Mouse (Mus musculus) ES-E14 (cell line): ENCODE results near the gene Tmem145. TPM values are rescaled to one million over a fixed set of nuclear protein-coding genes. Genes with fewer than 3 reads are reported as not detected.

Source experiments
- DNase-seq: peaks from one replicate; pipeline ENCODE4 v3.0.0-alpha.2; 2013; ENCODE audit warnings: low read depth, low spot score
- H3K27ac ChIP-seq: 2 replicates; pipeline ENCODE4 v1.5.1; 2012; ENCODE audit warnings: low read depth, mild to moderate bottlenecking, low read length, moderate library complexity, mixed read lengths; ENCODE audit not compliant: poor library complexity, insufficient read depth, severe bottlenecking
- H3K36me3 ChIP-seq: 2 replicates; pipeline ENCODE4 v1.6.1; 2012; ENCODE audit warnings: mild to moderate bottlenecking, low read length, moderate library complexity, mixed read lengths; ENCODE audit not compliant: control insufficient read depth, poor library complexity, insufficient read depth, severe bottlenecking
- H3K4me1 ChIP-seq, 2 experiments: fragments of 150-350 bp in 1 of 2; sonication (generic) in 1 of 2; 2 replicates each; pipeline ENCODE4 v1.6.1; 2012; ENCODE audit warnings: low read length in 2 of 2, mild to moderate bottlenecking in 1 of 2, mixed read lengths in 1 of 2; ENCODE audit not compliant: control insufficient read depth in 2 of 2, insufficient read depth in 2 of 2, poor library complexity in 1 of 2
- H3K4me3 ChIP-seq, 2 experiments: fragments of 150-350 bp in 1 of 2; sonication (generic) in 1 of 2; 2 replicates each; pipeline ENCODE4 v1.5.1; 2012; ENCODE audit warnings: low read length in 2 of 2, low read depth in 1 of 2, mild to moderate bottlenecking in 1 of 2, mixed read lengths in 1 of 2; ENCODE audit not compliant: insufficient read depth in 1 of 2, poor library complexity in 1 of 2, severe bottlenecking in 1 of 2
- H3K9ac ChIP-seq: 2 replicates; pipeline ENCODE4 v1.6.1; 2012; ENCODE audit warnings: low read depth, mild to moderate bottlenecking, low read length, mixed read lengths; ENCODE audit not compliant: poor library complexity, insufficient read depth, severe bottlenecking
- H3K9me3 ChIP-seq: fragments of 150-350 bp; sonication (generic); 2 replicates; pipeline ENCODE4 v1.6.1; 2012; ENCODE audit warnings: low read depth, mild to moderate bottlenecking, low read length; ENCODE audit not compliant: control insufficient read depth, insufficient read depth
- CHD2 ChIP-seq: IDR thresholded peaks from 2 replicates; pipeline ENCODE4 v1.6.1; 2014; ENCODE audit warnings: mild to moderate bottlenecking, low read depth, low read length, inconsistent platforms
- HCFC1 ChIP-seq: IDR thresholded peaks from 2 replicates; pipeline ENCODE4 v1.6.1; 2012; ENCODE audit warnings: low read length, inconsistent platforms, borderline replicate concordance; ENCODE audit not compliant: insufficient read depth
- MAFK ChIP-seq: IDR thresholded peaks from 2 replicates; pipeline ENCODE4 v1.6.1; 2014; ENCODE audit warnings: mild to moderate bottlenecking, low read depth, low read length, inconsistent platforms; ENCODE audit not compliant: insufficient read depth
- ZC3H11A ChIP-seq: IDR thresholded peaks from 2 replicates; pipeline ENCODE4 v1.6.1; 2012; ENCODE audit warnings: low read depth, mild to moderate bottlenecking, inconsistent platforms, low read length, borderline replicate concordance
- ZNF384 ChIP-seq: IDR thresholded peaks from 2 replicates; pipeline ENCODE4 v1.6.1; 2012; ENCODE audit warnings: low read depth, low read length, inconsistent platforms
- in situ Hi-C, 2 experiments: fragments of 600-800 bp; cut with MboI; formaldehyde crosslinking; loops; one replicate each; pipeline ENCODE4 v1.15.1; 2025; ENCODE audit warnings: low sequenced_read_pairs in 2 of 2, inconsistent platforms in 1 of 2; ENCODE audit not compliant: unreplicated experiment in 2 of 2
- total RNA-seq: library from RNA; depleted of rRNA; stranded (reverse); fragments of 300-350 nt; gene quantifications from 2 replicates; pipeline ENCODE4 v1.2.3, GENCODE M21; 2012; rRNA removed

Gene Tmem145
- total RNA-seq, 1 experiment, result 1.2 TPM

- H3K4me1 ChIP-seq, result peaks cover 0 to 23% of the 10 kb centered on the region in 2 experiments; a peak in 1 of 4 replicates
- peaks cover 10% of the 10 kb centered on the region; the same call in 1 of the 2 replicates for H3K36me3 ChIP-seq
- in situ Hi-C loops, result no loop called here
- H3K9me3 ChIP-seq, result no peaks in the 10 kb centered on the region
- H3K27ac ChIP-seq, result no peak overlapping the region
- TF ChIP-seq HCFC1 (no peak), ZNF384 (no peak), ZC3H11A (no peak), CHD2 (no peak), MAFK (no peak)
- no peak overlapping the region for H3K9ac ChIP-seq
- DNase-seq, result no peak
- peak overlapping the region in 1 of 2 experiments; percentile 25; a peak in 1 of 4 replicates for H3K4me3 ChIP-seq
Observed at GRCm38 (mm10) chr7:25358721-25359206, 52.9 kb downstream of the Tmem145 start.

- DNase-seq, result peak; percentile 41
- H3K9ac ChIP-seq, result no peak overlapping the region
- in situ Hi-C loops, result no loop called here
- no peaks in the 10 kb centered on the region for H3K9me3 ChIP-seq
- H3K36me3 ChIP-seq, result peaks cover 12% of the 10 kb centered on the region; the same call in 1 of the 2 replicates
- H3K4me1 ChIP-seq, result peaks cover 0 to 21% of the 10 kb centered on the region in 2 experiments; a peak in 1 of 4 replicates
- no peak overlapping the region for H3K27ac ChIP-seq
- H3K4me3 ChIP-seq, result no peak overlapping the region; a peak in 1 of 4 replicates
- TF ChIP-seq MAFK, result no peak
- TF ChIP-seq ZNF384, result no peak
- no peak for TF ChIP-seq ZC3H11A
- TF ChIP-seq HCFC1, result no peak
- no peak for TF ChIP-seq CHD2
Observed at GRCm38 (mm10) chr7:25363151-25363550, 57.2 kb downstream of the Tmem145 start.

GRCm38 (mm10) chr7:25363632-25364031 lies 57.7 kb downstream of the Tmem145 start:
- Histone ChIP-seq H3K27ac (no peak overlapping the region), H3K4me1 (peaks cover 0 to 17% of the 10 kb centered on the region in 2 experiments; a peak in 1 of 4 replicates), H3K4me3 (no peak overlapping the region; a peak in 1 of 4 replicates), H3K9ac (no peak overlapping the region), H3K36me3 (peaks cover 12% of the 10 kb centered on the region; the same call in 1 of the 2 replicates), H3K9me3 (no peaks in the 10 kb centered on the region)
- TF ChIP-seq ZNF384, result no peak
- no peak for TF ChIP-seq CHD2
- TF ChIP-seq ZC3H11A, result no peak
- no peak for TF ChIP-seq HCFC1
- TF ChIP-seq MAFK, result no peak
- DNase-seq, result no peak
- in situ Hi-C loops, result no loop called here

Other genes with a start within 250 kb of the Tmem145 start
- 10.0 and 10.7 TPM in 2 replicates for gene Grik5, start 233.8 kb upstream of the Tmem145 start, total RNA-seq
- 15.1 and 18.9 TPM in 2 replicates for gene Zfp574, start 233.5 kb upstream of the Tmem145 start, total RNA-seq
- 2.4 and 2.9 TPM in 2 replicates for gene Pou2f2, start 126.4 kb upstream of the Tmem145 start, total RNA-seq
- 22.8 and 31.3 TPM in 2 replicates for gene Dedd2, start 85.5 kb upstream of the Tmem145 start, total RNA-seq
- gene Zfp526, start 84.7 kb upstream of the Tmem145 start, total RNA-seq, result 5.0 and 5.2 TPM in 2 replicates
- 38.2 and 38.5 TPM in 2 replicates for gene Gsk3a, start 68.3 kb upstream of the Tmem145 start, total RNA-seq
- gene Erf, start 55.3 kb upstream of the Tmem145 start, total RNA-seq, result 82.2 and 87.1 TPM in 2 replicates
- 68.4 and 72.4 TPM in 2 replicates for gene Cic, start 38.4 kb upstream of the Tmem145 start, total RNA-seq
- 76.5 and 83.2 TPM in 2 replicates for gene Pafah1b3, start 8.1 kb upstream of the Tmem145 start, total RNA-seq
- 4.3 and 5.7 TPM in 2 replicates for gene Prr19, start 4.7 kb upstream of the Tmem145 start, total RNA-seq
- gene Megf8, start 11.1 kb downstream of the Tmem145 start, total RNA-seq, result 47.5 and 69.9 TPM in 2 replicates
- not detected in 2 replicates for gene Cnfn, start 63.6 kb downstream of the Tmem145 start, total RNA-seq
- 3.8 and 4.7 TPM in 2 replicates for gene Lipe, start 92.6 kb downstream of the Tmem145 start, total RNA-seq
- gene Cxcl17, start 106.8 kb downstream of the Tmem145 start, total RNA-seq, result 0.31 TPM in 1 of 2 replicates, not detected in the other
- 5.6 and 16.0 TPM in 2 replicates for gene Ceacam1, start 171.5 kb downstream of the Tmem145 start, total RNA-seq
- gene Ceacam2, start 233.8 kb downstream of the Tmem145 start, total RNA-seq, result 0.31 and 0.53 TPM in 2 replicates